Mouse (Mus musculus): ENCODE results near the gene Ate1.

Gene Ate1
- long read RNA-seq, experiment 1, full-length matches to known transcripts, result 2 of 21 reads
- long read RNA-seq, experiment 1, partial matches to known transcripts, result 12 of 21 reads
- long read RNA-seq, experiment 1, other reads (novel, unspliced or antisense), result 7 of 21 reads
- long read RNA-seq, experiment 2, partial matches to known transcripts, result 28 of 37 reads
- long read RNA-seq, experiment 2, other reads (novel, unspliced or antisense), result 8 of 37 reads

DNA sequence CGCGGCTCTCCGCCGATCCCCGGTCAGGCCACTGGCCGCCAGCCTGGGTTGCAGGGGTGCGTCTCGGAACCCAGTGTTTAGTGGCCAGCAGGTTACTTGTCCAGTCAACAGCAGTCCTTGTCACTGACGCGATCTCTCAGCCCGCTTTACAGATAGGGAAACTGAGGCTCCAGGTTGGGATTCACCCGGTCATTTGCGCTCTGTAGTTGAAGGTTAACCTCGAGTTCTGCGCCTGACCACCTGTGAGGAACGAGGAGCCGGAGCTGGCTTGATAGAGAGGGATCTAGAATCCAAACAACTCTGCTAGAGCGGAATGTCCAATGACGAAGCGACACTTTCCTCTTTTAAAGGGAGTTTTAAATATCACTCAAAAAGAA lies at the start of gene Ate1:
Ate1 (minus strand) TSS at position 321 of the 377 bp plus-strand sequence.
- intact Hi-C loops (cut with DNase I), result no loop called here

DNA sequence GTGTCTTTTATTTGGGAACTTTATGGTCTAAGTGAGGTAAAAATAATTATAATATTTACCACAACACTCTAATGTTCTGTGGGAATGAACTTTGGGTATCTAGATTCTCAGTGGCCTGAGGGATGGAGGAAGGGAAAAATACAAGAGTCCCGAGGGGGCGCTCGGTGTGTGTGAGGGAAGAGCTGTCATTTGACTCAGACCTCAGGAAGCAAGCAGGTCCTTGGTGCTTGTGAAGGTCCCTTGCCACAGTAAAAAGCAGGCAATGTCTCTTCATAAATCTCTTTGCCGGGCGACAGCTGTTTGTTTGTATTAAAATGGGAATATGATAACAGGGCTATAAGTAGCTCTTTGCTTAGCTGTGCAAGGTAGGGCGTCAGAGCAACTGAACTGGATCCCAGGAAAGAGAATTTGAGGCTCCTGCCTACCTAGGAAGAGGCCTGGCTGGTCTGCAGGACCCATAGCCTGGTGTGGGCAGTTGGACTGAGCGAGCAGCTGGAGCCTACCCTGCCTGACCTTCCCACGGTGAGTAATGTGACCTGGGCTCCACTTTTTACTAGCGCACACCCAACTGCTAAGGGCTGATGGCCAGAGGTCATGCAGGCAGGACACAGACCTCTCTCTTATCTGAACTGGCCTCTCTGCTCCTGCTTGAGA lies 48.7 kb upstream of the Ate1 start:
- intact Hi-C loops (cut with DNase I), result no loop called here

DNA sequence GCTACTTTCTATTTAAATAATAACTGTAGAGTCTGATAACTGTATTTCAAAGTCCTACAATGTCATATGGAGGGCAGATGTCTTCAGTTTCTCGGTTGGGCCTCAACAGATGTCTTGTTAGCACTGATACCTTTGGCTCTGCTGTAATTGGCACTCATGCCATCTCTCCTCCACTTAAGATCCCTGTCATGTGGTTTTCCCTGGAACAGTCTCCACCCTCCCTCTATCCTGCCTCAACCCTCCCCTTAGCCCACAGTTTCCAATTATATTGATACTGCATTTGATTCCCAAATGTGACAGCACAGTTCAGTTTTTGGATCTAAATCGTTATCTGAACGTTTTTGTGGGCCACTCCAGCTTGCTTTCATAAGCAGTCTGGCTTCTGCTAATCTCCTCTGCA lies 44.4 kb upstream of the Ate1 start:
- intact Hi-C loops (cut with DNase I), result no loop called here

- intact Hi-C loops (cut with DNase I), result no loop called here
Observed at GRCm38 (mm10) chr7:130563880-130564279, 43.7 kb upstream of the Ate1 start.

DNA sequence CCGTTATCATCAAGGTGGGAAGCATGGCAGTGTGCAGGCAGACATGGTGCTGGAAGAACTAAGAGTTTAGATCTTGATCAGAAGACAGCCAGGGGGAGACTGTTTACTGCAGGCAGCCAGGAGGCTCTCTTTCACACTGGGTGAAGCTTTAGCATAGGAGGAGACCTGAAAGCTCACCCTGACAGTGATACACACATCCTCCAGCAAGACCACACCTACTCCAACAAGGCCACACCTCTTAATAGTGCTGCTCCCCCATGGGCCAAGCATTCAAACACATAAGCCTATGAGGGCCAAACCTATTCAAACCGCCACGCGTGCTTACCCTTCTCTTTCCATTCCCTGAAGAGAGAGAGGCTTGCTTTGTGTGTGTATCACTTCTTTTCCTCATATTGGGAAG lies 43.1 kb upstream of the Ate1 start:
- intact Hi-C loops (cut with DNase I), result no loop called here

DNA sequence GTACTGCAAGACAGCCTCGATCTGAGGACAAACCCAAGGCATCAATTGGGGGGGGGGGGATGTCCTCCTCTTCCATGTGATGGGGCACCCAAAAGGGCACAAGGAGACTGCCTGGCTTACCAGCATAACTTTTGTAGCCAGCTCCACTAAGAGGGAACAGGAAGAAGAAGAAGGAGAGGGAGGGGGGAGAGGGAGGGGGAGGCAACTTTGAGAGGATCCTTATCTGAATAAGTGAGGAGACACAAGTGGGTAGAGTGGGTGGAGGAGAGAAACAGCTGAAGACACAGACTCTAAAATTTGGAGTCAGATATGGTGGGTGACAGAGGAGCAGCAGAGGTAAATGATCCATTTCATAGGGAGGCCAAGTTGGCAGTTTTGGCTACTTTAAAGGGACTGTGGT lies 40.8 kb upstream of the Ate1 start:
- intact Hi-C loops (cut with DNase I), result no loop called here

DNA sequence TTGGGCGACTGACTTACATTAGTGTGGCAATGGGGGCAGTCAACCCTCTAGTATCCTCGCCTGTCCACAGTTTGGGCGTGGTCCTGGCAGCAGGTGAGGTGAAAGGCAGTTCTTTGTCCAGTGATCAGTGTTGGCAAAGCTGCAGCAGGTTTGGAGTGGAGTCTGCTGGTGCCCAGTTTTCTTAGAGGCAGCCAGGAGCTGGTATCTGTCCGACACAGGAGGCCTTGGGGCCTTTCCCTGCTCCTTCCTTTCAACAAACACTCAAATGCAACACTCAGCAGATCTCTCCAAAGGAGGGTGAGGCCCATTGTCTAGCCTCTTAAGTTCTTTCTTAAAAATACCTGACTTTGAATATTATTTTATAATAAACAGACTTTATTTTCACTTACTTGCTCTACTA lies 38.4 kb upstream of the Ate1 start:
- intact Hi-C loops (cut with DNase I), result no loop called here

GRCm38 (mm10) chr7:130555597-130555996 lies 35.4 kb upstream of the Ate1 start:
- intact Hi-C loops (cut with DNase I), result no loop called here

DNA sequence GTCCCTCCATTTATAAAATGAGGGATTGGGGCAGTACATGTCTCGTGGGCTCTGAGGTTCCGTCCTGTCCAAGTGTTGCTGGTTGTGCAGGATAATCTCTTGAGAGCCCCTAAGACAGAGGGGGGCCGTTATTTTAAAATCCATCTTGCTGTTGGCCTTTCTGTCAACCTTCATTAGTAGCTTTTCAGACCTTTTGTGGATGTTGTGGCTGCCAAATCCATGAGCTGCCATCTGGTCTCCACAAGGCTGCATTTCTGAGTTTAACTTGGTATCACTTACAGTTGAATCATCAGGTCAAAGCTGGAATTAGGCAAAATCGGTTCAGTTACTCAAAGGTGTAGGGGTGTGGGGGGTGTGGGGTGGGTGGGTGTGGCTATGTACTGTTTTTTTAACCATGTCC lies 33.2 kb upstream of the Ate1 start:
- intact Hi-C loops (cut with DNase I), result no loop called here

- intact Hi-C loops (cut with DNase I), result no loop called here
Observed at GRCm38 (mm10) chr7:130552780-130553179, 32.6 kb upstream of the Ate1 start.

DNA sequence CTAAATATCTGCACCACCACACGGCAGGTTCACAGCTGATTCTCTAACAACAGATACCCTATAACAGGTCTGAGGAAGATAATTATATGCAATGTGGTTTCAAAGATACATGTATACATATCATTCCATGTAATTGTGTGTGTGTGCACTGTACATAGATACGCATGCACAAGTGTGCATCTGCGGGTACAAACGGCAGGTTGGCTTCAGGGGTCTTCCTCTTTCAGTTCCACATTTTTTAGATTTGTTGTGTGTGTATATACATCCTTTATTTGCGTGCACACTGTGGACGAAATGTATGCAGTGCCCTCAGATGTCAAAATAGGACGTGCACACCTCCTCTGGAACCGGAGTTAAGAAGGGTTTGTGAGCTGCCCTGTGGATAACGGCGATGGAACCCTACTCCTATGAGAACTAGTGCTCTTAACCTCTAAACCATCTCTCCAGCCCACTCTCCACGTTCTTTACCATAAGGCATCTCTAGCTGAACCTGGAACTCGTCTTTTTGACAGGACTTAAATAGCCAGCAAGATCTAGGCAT lies 27.5 kb upstream of the Ate1 start:
- intact Hi-C loops (cut with DNase I), result no loop called here

DNA sequence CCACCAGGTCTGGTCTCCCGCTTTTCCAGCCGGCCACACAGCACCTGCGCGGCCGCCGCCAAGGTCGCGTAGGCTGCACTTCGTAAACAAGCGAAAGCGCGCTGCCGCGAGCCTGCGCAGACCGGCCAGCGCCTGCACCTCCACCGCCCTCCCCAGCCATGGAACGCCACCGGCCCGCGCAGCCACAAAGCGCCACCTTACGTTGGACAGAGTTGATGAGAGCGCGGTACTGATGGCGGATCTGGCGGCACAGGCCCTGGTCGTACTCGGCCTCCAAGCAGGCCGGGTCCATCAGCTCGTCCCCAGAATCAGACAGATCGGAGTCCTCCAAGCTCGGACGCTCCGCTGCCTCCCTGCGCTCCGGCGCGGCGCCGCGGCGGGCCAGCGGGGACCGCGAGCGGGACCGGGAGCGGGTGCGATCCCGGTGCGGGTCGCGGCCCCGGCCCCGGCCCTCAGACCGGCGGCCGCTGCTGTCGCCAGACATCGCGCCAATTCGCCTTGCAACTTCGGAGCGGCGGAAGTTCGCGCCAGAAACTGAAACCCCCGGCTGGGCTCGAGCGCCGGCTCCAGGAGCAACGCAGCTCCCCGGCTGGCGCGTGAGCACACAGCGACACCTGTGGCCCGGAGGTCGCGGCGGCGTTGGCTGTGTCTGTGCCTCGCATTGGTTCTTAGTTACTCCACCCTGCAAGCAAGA lies 26.8 kb upstream of the Ate1 start:
- intact Hi-C loops (cut with DNase I), result no loop called here

DNA sequence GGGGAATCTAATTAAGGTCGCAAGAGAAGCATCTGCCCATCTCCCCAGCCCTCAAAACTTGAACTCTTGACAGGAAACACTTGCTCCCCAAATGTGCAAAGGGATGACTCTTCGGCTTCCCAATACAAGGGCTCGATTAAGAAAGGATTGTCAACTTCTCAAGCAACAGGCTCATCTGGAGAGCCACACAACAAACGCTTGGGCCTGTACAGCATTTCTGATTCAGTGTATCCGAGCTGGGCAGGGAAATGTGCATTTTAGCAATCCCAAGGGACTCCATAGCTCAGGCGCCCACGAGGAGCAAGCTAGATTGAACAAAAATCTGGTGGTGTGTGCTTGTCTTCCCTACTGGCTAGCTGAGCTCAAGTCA lies 26.2 kb upstream of the Ate1 start:
- intact Hi-C loops (cut with DNase I), result no loop called here

GRCm38 (mm10) chr7:130545893-130546292 lies 25.7 kb upstream of the Ate1 start:
- intact Hi-C loops (cut with DNase I), result no loop called here

- intact Hi-C loops (cut with DNase I), result no loop called here
Observed at GRCm38 (mm10) chr7:130545401-130545800, 25.2 kb upstream of the Ate1 start.

GRCm38 (mm10) chr7:130543181-130543580 lies 23.0 kb upstream of the Ate1 start:
- intact Hi-C loops (cut with DNase I), result no loop called here

- intact Hi-C loops (cut with DNase I), result no loop called here
Observed at GRCm38 (mm10) chr7:130540176-130540575, 20.0 kb upstream of the Ate1 start.

- intact Hi-C loops (cut with DNase I), result loop anchor here (5.0 kb wide), 1 partner anchor 65 kb away; no protein-coding TSS in a partner anchor
Observed at GRCm38 (mm10) chr7:130537068-130537467, 16.9 kb upstream of the Ate1 start.

- intact Hi-C loops (cut with DNase I), result loop anchor here (5.0 kb wide), 1 partner anchor 67 kb away; no protein-coding TSS in a partner anchor
Observed at GRCm38 (mm10) chr7:130535174-130535573, 15.0 kb upstream of the Ate1 start.

- intact Hi-C loops (cut with DNase I), result loop anchor here (5.0 kb wide), 1 partner anchor 229 kb away; no protein-coding TSS in a partner anchor
Observed at GRCm38 (mm10) chr7:130533316-130534260, 13.4 kb upstream of the Ate1 start.

GRCm38 (mm10) chr7:130531138-130531537 lies 11.0 kb upstream of the Ate1 start:
- intact Hi-C loops (cut with DNase I), result loop anchor here (5.0 kb wide), 1 partner anchor 231 kb away; no protein-coding TSS in a partner anchor
